Mouse (Mus musculus): ENCODE data around the gene Pax7. TPM values are rescaled to one million over a fixed set of nuclear protein-coding genes. Genes with fewer than 3 reads are reported as not detected.

Gene Pax7
- polyA plus RNA-seq, 1 experiment from 2014 or later, result 0.27 TPM

DNA sequence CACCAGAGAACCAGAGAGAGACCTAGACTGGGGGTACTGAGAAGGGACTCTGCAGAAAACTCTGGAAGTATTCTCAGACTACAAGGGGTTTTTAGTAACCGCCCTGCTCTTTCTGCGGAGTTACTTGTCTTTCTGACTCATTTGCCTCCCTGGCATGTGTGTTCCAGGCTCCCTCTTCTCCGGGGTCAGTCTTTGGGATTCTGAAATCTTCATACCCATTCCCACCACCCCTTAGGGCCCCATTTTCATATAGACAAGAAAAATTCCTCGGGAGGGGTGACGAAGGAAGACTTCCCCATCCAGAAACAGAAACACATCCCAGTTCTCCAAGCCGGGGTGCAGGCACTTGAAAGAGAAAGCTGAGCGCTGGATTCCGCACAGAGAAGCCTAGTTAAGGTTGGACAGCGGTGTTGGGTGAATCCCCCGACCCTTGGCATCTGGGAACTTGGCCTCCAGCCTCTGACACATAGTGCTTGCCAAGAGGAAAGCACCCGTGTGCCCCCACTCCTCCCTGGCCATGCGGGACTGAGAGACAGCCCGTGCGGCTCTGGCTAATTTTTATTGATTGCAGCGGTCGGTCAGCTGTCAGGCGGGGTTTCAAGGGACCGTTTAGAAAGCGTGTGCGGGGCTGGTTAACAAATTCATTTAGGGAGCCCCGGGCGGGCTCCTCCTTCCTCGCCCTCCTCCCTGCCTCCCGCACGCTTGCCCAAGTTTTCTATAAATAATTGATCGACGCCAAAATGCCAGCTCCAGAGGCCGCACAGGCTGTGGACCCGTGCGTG lies 5.6 kb downstream of the Pax7 start:
- Histone ChIP-seq H3K4me2 (ENCODE audit: low read depth, low read length) (peak overlapping the region; percentile 41), H3K27ac (ENCODE audit: low read depth, low read length) (no peak overlapping the region), H3K4me1 (ENCODE audit: control insufficient read depth, insufficient read depth, low read length) (peaks cover 15% of the 10 kb centered on the region), H3K27me3 (ENCODE audit: control insufficient read depth, insufficient read depth, low read length) (peaks cover 38% of the 10 kb centered on the region), H3K36me3 (ENCODE audit: control insufficient read depth, insufficient read depth, low read length) (no peaks in the 10 kb centered on the region), H3K9me3 (ENCODE audit: control insufficient read depth, low read length) (no peaks in the 10 kb centered on the region), H3K9ac (replicated peaks; ENCODE audit: low read depth, low read length) (0 out of 2 replicates have a peak overlapping the region, but pooled peaks have one; percentile 21), H3K4me3 (ENCODE audit: low read depth, low read length) (peak overlapping the region; percentile 20)
- 4% methylated on average over 28 of the region's 30 CpGs for WGBS
- ATAC-seq (ENCODE audit: low read depth), result no peak

DNA sequence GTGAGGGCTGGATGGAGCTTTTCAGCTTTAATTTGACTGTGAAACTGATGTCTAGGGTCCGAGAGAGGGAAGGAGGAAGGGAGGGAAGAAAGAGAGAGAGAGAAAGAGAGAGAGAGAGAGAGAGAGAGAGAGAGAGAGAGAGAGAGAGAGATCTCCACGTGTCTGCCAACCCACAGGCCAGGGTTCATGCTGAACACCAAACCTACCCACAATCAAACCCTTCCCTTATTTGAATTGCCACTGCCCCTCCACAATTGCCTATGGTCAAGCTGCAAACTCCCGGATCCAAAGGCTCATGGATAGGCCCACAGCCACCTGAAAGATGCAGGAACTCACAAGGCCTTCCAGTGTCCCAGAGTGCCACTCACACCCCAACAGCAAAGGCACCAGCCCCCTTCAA lies 7.1 kb downstream of the Pax7 start:
- Histone ChIP-seq H3K27me3 (ENCODE audit: control insufficient read depth, insufficient read depth, low read length) (peaks cover 30% of the 10 kb centered on the region), H3K4me1 (ENCODE audit: control insufficient read depth, insufficient read depth, low read length) (peaks cover 10% of the 10 kb centered on the region), H3K4me3 (ENCODE audit: low read depth, low read length) (no peak overlapping the region), H3K27ac (ENCODE audit: low read depth, low read length) (no peak overlapping the region), H3K9me3 (ENCODE audit: control insufficient read depth, low read length) (no peaks in the 10 kb centered on the region), H3K9ac (replicated peaks; ENCODE audit: low read depth, low read length) (no peak overlapping the region), H3K4me2 (ENCODE audit: low read depth, low read length) (no peak overlapping the region), H3K36me3 (ENCODE audit: control insufficient read depth, insufficient read depth, low read length) (no peaks in the 10 kb centered on the region)
- WGBS, result 4% methylated on average over 3 of the region's 3 CpGs
- ATAC-seq (ENCODE audit: low read depth), result no peak

DNA sequence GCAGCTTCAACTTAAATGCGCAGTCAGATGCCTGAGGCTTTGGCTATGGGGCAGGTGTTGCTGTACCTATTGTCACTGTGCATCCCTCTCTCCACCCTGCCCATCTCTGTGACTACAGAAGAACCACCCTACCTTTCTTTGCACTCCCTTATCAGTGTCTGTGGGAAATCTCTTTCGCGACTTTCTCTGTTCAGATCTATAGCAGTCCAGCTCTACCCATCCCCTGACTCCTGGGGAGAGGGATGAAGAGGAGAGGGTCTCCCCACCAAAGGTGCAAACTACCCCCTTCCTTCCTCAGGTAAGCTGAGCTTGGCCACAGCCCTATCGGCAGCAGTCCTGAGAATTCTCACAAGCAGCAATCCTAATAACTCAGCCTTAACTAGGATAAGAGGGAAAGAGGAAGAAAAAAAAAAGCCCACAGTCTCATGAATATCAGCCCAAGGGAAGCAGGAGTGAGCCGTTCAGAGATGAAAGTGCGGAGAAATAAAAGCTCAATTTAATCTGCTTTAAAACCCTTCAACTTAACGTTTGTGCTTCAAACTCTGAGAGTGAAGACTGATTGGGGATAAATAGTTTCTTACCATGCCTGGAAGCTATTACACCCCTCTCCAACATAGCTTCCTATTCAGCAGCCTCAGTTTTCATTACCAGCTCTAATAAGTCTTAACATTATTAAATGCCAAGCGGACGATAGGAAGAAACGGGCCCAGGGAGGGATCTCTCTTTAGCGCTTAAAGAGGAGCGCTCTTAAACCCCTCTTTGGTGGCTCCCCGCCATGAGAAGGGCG lies 7.8 kb downstream of the Pax7 start:
- 9% methylated on average over 14 of the region's 14 CpGs for WGBS
- Histone ChIP-seq H3K9me3 (ENCODE audit: control insufficient read depth, low read length) (no peaks in the 10 kb centered on the region), H3K36me3 (ENCODE audit: control insufficient read depth, insufficient read depth, low read length) (no peaks in the 10 kb centered on the region), H3K4me3 (ENCODE audit: low read depth, low read length) (no peak overlapping the region), H3K9ac (replicated peaks; ENCODE audit: low read depth, low read length) (no peak overlapping the region), H3K4me1 (ENCODE audit: control insufficient read depth, insufficient read depth, low read length) (peaks cover 12% of the 10 kb centered on the region), H3K4me2 (ENCODE audit: low read depth, low read length) (no peak overlapping the region), H3K27me3 (ENCODE audit: control insufficient read depth, insufficient read depth, low read length) (peaks cover 35% of the 10 kb centered on the region), H3K27ac (ENCODE audit: low read depth, low read length) (no peak overlapping the region)
- no peak for ATAC-seq (ENCODE audit: low read depth)

DNA sequence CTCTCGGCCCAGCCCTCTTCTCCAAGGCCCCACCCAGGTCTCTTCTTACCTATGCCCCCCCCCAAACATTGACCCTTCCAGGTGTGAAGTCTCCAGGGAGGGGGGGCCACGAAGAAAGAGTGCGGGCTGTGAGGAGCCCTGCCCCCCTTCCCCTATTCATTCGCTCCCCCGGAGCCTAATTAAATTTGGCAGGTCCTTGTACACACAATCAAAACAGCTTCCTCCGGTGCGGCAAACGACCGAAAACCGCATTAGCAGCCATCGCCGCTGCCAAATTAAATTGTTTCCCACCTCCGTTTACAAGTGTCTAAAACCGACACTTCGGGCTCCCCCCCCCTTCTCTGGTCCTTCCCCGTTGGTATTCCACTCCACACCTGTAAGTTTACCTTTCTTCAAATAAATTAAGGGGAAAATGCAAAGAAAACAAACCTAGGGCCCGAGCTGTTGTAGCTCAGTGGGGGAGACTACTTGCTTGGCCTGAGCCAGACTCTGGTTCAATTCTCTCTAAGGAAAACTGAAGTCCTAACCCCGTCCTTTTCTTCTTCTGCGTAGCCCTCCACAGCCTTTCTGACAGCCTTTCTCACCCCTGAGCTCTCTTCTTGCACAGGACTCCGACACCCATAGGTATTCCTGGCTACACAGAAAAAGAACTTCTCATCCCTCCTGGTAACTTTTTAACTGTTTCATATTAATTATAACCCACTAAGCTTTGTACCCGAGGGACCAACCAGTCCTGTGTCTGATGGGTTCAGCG lies 8.6 kb downstream of the Pax7 start:
- Histone ChIP-seq H3K36me3 (ENCODE audit: control insufficient read depth, insufficient read depth, low read length) (no peaks in the 10 kb centered on the region), H3K27ac (ENCODE audit: low read depth, low read length) (no peak overlapping the region), H3K4me1 (ENCODE audit: control insufficient read depth, insufficient read depth, low read length) (peaks cover 12% of the 10 kb centered on the region), H3K4me3 (ENCODE audit: low read depth, low read length) (no peak overlapping the region), H3K27me3 (ENCODE audit: control insufficient read depth, insufficient read depth, low read length) (peaks cover 31% of the 10 kb centered on the region), H3K4me2 (ENCODE audit: low read depth, low read length) (peak overlapping the region; percentile 40; the same call in 1 of the 2 replicates), H3K9ac (replicated peaks; ENCODE audit: low read depth, low read length) (no peak overlapping the region), H3K9me3 (ENCODE audit: control insufficient read depth, low read length) (no peaks in the 10 kb centered on the region)
- ATAC-seq (ENCODE audit: low read depth), result no peak
- WGBS, result 4% methylated on average over 22 of the region's 22 CpGs

DNA sequence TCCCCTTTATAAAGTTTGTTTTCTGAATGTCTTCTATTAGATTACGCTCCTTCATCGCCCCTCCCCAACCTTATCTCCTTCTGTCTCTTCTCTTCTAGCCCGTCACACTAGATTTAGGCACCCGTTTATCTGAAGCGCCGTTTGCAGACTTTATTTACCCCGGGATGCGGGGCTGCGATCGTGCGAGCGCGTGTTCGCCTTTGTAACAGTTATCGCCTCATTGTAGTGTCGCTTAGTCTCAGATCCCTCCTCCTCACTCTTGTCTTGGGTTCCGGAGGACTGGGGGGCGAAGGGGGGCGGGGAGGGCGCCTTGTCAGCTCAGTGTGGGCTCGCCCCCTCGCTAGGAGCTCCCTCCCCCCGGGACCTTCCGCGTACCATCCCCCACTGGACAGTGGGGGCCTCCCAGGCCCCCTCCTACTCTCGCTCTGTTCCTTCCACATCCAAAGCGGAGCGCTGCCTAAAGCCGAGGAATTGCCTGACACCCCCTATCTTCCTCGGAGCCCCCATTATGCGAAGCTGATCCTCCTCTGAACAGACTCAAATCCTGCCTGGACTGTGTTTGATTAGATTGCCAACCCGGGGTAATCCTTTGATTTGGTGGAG lies 9.4 kb downstream of the Pax7 start:
- no peak overlapping the region for H3K27ac ChIP-seq (ENCODE audit: low read depth, low read length)
- 0 out of 2 replicates have a peak overlapping the region, but pooled peaks have one; percentile 7 for H3K4me3 ChIP-seq (ENCODE audit: low read depth, low read length)
- WGBS, result under 1% methylated on average over 32 of the region's 32 CpGs
- no peak overlapping the region for H3K9ac ChIP-seq (replicated peaks; ENCODE audit: low read depth, low read length)
- H3K4me1 ChIP-seq (ENCODE audit: control insufficient read depth, insufficient read depth, low read length), result peaks cover 12% of the 10 kb centered on the region
- ATAC-seq (ENCODE audit: low read depth), result no peak
- no peaks in the 10 kb centered on the region for H3K36me3 ChIP-seq (ENCODE audit: control insufficient read depth, insufficient read depth, low read length)
- H3K27me3 ChIP-seq (ENCODE audit: control insufficient read depth, insufficient read depth, low read length), result peaks cover 31% of the 10 kb centered on the region
- H3K4me2 ChIP-seq (ENCODE audit: low read depth, low read length), result peak overlapping the region; percentile 40
- no peaks in the 10 kb centered on the region for H3K9me3 ChIP-seq (ENCODE audit: control insufficient read depth, low read length)

DNA sequence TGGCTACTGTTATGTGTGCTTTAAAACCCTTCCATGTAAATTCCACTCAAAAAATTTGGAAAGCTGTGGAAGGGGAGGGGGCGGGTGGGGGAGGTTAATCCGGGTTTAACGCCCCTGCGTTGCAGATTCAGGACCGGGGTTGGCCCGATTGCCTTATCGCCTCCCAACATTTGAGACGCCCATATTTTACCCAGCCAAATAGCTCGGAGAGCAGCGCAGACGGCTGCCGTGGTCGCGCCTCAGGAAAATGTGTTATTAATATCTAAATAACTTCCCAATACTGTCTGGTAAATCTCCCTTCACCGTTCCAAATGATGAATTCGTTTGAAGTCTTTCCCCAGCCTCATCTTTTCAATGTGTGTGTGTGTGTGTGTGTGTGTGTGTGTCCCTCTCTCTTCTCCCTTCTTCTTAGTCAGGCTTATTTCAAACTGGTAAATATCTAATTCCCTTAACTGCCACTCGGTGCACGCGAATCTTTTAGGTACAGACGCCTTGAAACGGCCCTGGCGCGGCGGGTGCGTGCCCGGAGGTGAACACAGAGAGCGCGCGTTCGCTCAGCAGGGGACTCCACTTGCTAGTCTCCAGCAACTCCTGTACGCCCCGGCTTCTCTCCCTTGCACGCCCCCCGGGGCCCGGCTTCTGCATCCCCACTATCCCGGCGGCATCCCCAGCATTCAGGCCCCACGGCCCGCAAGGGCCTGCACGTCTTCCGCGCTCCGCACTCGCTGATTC lies 10.0 kb downstream of the Pax7 start:
- H3K4me3 ChIP-seq (ENCODE audit: low read depth, low read length), result 0 out of 2 replicates have a peak overlapping the region, but pooled peaks have one; percentile 7
- no peak overlapping the region for H3K27ac ChIP-seq (ENCODE audit: low read depth, low read length)
- H3K9me3 ChIP-seq (ENCODE audit: control insufficient read depth, low read length), result no peaks in the 10 kb centered on the region
- peaks cover 31% of the 10 kb centered on the region for H3K27me3 ChIP-seq (ENCODE audit: control insufficient read depth, insufficient read depth, low read length)
- H3K36me3 ChIP-seq (ENCODE audit: control insufficient read depth, insufficient read depth, low read length), result no peaks in the 10 kb centered on the region
- no peak for ATAC-seq (ENCODE audit: low read depth)
- H3K9ac ChIP-seq (replicated peaks; ENCODE audit: low read depth, low read length), result no peak overlapping the region
- peak overlapping the region; percentile 40 for H3K4me2 ChIP-seq (ENCODE audit: low read depth, low read length)
- WGBS, result under 1% methylated on average over 44 of the region's 44 CpGs
- H3K4me1 ChIP-seq (ENCODE audit: control insufficient read depth, insufficient read depth, low read length), result peaks cover 12% of the 10 kb centered on the region

DNA sequence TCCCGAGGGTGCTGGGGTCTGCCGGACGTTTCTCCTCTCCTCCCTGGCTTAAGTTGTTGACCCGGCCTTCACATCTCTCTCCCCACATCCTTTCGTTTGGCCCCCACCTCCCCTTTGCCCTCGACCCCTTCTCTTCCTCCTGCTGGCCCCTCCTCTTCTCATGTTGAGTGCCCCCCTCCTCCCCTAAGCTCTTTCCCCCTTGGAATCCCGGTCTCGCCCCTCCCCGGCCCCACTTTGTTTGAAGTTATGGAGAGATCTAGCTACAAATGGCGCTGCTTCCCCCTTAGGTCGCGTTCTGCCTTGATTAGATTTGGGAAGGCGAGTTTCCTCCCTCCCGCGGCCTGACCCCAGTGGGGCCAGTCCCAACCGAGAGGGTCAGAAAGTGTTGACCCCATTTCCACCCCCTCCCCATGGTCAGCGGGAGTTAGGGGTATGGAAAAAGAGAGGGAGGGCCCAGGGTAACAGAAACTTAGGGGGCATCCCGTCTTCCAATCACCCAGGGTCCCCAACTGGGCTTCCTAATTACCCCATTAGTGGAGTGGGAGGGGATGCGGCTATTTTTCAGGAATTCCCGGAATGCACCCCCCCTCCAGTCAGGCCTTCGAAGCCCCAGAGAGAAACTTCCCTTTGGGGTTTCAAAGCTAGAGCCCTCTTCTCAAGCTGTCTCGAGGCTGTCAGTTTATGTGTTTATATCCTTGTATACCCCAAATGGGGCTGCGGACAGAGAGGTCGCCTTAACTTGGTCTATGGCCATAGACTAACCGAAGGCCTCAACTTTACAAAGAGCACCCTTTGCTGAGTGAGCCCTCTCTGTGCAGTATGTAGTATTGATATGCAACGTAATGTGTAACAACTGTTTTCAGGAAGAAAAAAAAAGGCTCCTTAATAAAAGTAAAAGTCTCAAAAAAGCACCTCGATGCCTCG lies 10.9 kb downstream of the Pax7 start:
- Histone ChIP-seq H3K4me1 (ENCODE audit: control insufficient read depth, insufficient read depth, low read length) (peaks cover 15% of the 10 kb centered on the region; the same call in 1 of the 2 replicates), H3K27ac (ENCODE audit: low read depth, low read length) (no peak overlapping the region), H3K9me3 (ENCODE audit: control insufficient read depth, low read length) (no peaks in the 10 kb centered on the region), H3K36me3 (ENCODE audit: control insufficient read depth, insufficient read depth, low read length) (no peaks in the 10 kb centered on the region), H3K9ac (replicated peaks; ENCODE audit: low read depth, low read length) (no peak overlapping the region), H3K27me3 (ENCODE audit: control insufficient read depth, insufficient read depth, low read length) (peaks cover 28% of the 10 kb centered on the region), H3K4me2 (ENCODE audit: low read depth, low read length) (0 out of 2 replicates have a peak overlapping the region, but pooled peaks have one; percentile 42), H3K4me3 (ENCODE audit: low read depth, low read length) (no peak overlapping the region)
- ATAC-seq (ENCODE audit: low read depth), result no peak
- WGBS, result 1% methylated on average over 28 of the region's 28 CpGs
